Mouse (Mus musculus) right cerebral cortex, postnatal 4 days (tissue): ENCODE data around the gene Plscr1.
A peak's percentile ranks its signal among the peaks of the same experiment; 100 is the strongest.

Experiments used
- DNase-seq: peaks from one replicate; pipeline ENCODE4 v3.0.0-alpha.2; 2022

Gene Plscr1

DNA sequence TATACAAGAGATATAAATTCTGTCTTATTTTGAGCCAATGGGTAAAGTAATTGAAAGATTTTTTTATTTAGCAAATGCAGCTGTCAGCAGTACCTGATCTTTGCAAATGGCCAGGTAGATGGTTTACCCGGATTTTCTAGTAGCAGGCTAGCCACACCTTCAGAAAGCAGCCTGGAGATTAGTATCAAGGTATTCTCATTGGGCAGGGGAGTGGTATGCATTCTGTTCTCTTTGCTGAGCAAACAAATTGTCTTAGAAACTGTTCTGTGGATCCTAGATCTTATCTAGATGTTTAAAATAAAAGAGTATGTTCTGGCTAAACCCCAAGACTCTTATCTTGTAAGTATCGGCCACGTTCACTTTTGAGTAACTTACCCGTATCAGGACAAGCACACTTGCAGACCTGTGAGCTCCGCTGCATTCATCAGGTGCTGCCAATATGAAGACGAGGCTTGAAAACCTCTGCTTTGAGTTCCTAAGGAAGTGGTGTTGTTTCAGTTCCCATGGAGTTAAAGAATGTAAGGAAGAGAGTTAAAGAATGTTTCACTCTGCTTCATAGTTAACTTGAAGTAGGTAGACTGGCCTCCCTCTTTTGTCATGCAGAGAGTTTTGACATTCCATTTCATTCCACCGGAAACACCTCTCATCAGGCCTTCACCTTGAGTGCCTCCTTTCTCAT, 11.1 kb downstream of the Plscr1 start:
- DNase-seq, result no peak

DNA sequence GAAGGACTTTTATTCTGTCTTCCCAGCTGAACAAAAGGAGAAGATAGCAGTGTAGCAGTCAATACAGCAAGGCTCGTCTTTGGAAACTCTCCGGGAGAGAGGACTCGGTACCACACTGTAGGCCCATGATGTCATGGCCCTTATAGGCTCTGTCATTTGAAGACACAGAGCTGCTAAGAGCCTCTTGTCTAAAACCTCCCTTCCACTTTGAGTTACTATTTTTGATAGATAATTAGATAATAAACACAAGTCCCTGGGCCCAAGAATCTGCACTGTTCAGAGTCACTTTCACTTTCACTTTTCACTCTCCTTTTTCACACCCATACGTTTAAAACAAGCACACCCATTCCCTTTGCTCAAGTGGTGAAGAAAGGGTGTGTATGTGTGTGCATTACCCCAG, 16.2 kb downstream of the Plscr1 start:
- DNase-seq, result no peak

- DNase-seq, result no peak
Measured at GRCm38 (mm10) chr9:92266558-92267171, 17.1 kb downstream of the Plscr1 start.

DNA sequence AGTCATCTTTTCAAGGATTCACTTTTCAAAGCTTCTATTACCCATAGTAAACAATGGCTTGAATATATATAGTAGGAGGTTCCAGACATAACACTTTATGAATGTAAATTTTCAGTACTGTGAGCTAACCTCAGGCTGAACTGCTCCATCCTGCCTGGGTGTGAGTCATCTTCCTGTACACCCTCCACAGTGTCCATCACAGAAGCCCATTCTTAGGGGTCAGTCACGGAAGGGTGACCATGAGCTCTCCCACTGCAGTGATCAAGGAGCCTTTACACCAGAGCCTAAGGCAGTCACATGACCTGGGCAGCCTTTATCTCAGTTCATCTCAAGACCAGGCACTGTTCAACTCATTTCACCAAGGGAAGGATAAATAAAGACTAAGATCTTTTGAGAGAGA, 18.2 kb downstream of the Plscr1 start:
- no peak for DNase-seq

DNA sequence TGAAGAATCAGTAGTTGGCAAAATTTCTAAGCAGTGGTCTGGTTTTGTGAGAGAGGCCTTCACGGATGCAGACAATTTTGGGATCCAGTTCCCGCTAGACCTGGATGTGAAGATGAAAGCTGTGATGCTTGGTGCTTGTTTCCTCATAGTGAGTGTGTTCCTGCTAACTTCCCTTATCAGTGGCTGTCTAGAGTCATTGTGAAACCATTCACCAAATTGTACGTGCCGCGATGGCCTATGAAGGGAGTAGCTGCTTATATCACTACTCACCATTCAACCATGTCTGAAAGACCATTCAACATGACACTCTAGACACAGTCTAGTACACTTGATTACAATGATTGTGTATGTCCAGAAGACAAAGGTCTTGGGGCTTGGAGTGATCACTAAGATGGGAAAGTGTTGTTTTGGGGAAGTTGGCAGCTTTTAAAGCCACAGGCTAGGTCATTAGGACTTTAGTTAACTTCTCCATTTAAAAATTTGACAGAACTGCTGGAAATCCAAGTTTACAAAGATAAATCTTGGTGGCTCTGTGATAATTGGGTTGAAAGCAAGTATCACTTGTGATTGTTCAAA, 20.4 kb downstream of the Plscr1 start:
- no peak for DNase-seq

GRCm38 (mm10) chr9:92270927-92271326, 21.4 kb downstream of the Plscr1 start:
- DNase-seq, result peak; percentile 26

- no peak for DNase-seq
Measured at GRCm38 (mm10) chr9:92272650-92273049, 23.1 kb downstream of the Plscr1 start.

- DNase-seq, result no peak
Measured at GRCm38 (mm10) chr9:92273271-92273670, 23.7 kb downstream of the Plscr1 start.

DNA sequence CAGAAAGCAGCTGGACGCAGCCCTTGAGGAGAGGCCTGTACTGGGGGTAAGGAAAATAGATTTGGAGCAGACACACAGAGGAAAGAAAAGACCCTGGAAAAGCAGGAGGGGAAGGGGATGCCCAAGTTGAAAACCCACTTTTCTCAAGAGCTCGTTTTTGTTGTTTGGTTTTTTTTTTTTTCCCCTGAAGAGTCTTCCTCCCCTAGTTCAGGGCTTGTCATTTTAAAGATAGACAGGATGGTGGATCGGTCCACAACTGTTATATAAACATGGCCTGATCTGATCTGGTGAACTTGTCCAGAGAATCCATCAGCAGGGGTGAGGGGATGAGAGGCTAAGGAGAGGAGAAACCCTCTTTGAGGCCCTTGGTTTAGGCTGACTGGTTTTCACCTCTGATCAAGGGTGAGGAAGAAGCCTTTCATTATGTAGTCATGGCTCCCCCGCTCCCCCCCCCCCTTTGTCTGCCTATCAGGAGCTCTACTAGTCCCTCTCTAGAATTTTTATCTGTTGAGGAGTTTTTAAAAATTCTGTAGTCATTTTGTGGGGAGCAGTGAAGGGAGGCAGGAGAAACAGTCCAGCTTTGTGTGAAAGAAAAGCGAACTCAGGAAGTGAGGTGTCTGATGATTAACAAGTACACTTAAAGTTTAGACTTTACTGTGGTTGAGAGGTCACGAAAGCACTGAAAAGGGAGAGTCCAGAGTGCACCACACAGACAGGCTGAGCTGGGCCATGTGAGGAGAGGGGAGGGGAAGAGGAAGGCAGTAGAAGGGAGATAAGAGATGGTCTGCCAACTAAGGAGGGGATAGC, 24.6 kb downstream of the Plscr1 start:
- no peak for DNase-seq

GRCm38 (mm10) chr9:92275486-92276207, 26.1 kb downstream of the Plscr1 start, which contains the start of gene Plscr2:
TSS of gene Plscr2 (plus strand) at chr9:92275602.
- no peak for DNase-seq

DNA sequence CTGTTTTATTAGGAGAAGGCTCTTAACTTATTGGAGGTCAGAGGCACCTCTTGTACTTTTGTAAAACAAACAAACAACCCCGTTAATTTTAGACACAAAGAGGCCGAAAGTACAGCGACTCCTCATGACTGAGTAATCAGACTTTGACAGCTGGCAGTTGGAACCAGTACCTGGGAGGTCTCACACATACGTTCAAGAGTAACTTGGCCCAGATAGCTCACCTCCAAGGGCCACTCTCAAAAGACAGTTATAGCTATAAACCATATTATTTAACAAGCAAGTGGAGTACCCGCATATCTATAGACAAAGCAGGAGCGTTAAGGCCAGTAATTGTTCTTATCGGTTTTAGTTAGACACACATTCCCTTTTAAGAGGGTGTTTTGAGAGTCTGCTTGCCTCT, 26.8 kb downstream of the Plscr1 start:
- DNase-seq, result no peak

GRCm38 (mm10) chr9:92280048-92280447, 30.5 kb downstream of the Plscr1 start:
- DNase-seq, result no peak

DNA sequence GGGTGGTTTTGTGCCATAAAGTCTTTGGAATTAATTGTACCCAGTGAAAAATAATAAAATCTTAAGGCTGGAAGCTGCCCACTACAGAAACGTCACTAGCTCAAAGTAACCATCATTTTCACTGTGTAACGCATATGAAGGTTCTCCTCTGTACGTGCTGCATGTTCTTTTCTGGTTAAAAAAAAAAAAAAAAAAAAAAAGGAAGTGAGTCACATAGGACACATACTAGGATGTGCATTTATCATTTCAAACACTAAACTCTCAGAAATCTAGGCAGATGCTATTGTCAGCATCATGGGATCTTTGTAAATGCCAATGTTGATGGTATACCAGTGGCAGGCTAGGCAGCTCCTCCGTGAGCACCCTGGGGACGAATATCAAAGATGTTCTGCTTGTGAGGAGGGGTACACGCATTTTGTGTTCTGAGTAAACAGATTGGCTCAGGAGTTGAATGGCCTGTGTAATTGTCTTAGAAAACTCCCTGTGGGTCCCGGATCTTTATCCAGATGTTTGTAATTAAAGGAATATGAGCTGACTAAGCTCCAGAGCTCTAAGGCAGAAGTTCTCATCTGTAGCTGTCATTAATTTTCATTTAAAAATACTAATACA, 33.1 kb downstream of the Plscr1 start:
- no peak for DNase-seq

DNA sequence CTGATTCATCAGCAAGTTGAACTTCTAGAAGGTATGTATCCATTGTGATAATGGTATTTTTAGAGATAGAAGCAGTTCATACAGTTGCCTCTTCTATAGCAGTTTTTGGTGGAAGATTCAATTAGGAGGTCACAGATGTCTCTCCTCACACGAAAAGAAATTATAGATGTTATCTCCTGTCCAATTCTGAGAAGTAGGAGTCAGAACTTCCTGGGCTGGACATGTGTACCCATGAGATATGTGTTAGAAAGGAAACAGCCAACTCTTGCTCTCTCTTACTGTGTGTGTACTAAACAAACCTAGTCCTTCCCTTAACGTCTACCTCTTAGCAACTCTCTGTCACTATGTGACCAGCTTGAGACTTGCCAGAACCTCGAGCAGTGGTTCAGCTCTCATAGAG, 40.1 kb downstream of the Plscr1 start:
- DNase-seq, result no peak

DNA sequence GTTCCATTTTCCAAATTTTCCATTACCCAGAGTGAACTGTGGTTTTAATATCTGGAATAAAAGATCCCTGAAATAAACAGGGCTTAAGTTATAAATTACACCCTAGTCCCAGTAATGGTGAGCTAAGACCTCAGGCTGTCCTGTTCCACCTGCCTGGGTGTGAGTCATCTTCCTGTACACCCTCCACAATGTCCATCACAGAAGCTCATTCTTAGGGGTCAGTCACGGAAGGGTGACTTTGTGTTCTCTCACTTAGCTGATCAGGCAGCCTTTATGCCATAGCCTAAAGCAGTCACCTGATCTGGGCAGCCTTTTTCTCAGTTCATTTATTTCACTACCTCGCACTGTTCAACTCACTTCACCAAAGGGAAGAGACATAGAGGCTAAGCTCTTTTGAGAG, 42.6 kb downstream of the Plscr1 start:
- DNase-seq, result no peak

DNA sequence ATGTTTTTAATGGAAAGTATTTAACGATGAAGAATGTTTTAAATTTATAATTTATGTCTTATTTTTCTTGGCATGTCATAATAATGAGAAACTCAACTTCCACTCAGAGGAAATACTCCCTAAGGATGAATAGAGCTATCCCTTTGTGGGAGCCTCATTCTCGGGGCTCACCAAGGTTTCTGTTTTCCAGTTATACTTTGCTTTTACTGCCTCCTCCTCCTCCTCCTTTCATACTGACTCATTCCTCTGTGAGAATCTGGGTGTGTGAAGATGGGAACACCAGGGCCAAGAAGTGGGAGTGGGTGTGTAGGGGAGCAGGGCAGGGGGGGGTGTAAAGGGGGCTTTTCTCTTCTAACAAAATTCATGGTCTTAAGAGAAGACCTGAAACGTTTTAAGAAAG, 43.4 kb downstream of the Plscr1 start:
- no peak for DNase-seq

GRCm38 (mm10) chr9:92293560-92294548, 44.3 kb downstream of the Plscr1 start:
- no peak for DNase-seq

DNA sequence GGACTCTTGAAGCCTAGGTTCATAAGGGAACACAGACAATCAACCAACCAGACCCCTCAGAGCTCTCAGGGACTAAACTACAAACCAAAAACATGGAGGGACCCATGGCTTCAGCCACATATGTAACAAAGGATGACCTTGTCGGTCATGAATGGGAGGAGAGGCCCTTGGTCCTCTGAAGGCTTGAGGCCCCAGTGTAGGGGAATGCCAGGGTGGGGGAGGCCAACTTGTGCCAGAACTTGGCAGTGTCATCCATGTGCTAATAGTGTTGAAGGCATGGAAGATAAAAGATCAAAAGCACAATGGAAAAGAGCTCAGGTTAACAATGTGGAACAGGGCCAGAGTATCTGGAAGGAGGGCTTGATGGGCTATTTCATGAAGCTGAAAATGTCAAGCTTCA, 48.7 kb downstream of the Plscr1 start:
- no peak for DNase-seq

- DNase-seq, result no peak
Measured at GRCm38 (mm10) chr9:92301213-92301612, 51.7 kb downstream of the Plscr1 start.

- no peak for DNase-seq
Measured at GRCm38 (mm10) chr9:92305075-92305474, 55.5 kb downstream of the Plscr1 start.

DNA sequence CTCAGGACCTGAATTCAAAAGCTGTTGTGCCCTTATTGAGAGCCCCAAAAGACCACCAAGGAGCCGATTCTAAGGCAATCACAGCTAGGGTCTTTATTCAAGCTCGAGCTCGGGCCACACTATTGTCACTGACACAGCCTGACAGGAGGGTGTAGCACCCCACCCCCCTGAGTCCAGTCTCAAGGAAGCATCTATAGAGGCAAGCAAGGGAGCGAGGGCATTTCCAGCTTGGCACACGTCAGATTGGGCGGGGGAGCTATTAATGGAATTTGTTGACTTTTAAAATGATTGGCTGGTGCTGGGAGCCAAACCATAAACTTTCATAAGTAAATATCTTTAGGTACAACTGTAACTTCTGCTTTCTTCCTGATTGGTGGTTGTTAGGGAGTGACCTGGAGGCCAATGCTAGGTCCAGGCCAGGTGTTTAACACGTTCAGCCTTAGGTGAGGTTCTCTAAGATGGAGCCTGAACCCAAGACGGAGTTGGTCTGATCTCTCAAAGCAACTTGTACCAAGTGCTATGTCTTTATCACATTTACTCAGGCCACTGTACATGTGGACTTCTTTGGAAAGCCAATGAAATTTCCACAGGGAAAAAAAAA, 56.2 kb downstream of the Plscr1 start:
- no peak for DNase-seq
